Mouse (Mus musculus) lung, embryonic 14.5 days (tissue): ENCODE results near the gene Sulf2. TPM values are rescaled to one million over a fixed set of nuclear protein-coding genes. Genes with fewer than 3 reads are reported as not detected.

Experiments
- ATAC-seq: fragments of 200-750 bp; cut with Nextera tagmentation; 2 replicates; pipeline ENCODE4 v1.8.0; 2017; ENCODE audit warnings: mild to moderate bottlenecking, moderate TSS enrichment, moderate library complexity; ENCODE audit not compliant: insufficient read depth
- DNase-seq: peaks from one replicate; pipeline ENCODE4 v3.0.0-alpha.2; 2015
- H3K27ac ChIP-seq: fragments of 300-500 bp; sonication (generic); 2 replicates; pipeline ENCODE4 v1.5.1; 2014; ENCODE audit warnings: low read depth, mild to moderate bottlenecking, moderate library complexity
- H3K27me3 ChIP-seq: fragments of 300-500 bp; sonication (generic); 2 replicates; pipeline ENCODE4 v1.6.1; 2014; ENCODE audit warnings: low read length, control low read depth; ENCODE audit not compliant: insufficient read depth
- H3K36me3 ChIP-seq: fragments of 300-500 bp; sonication (generic); 2 replicates; pipeline ENCODE4 v1.6.1; 2014; ENCODE audit warnings: control low read depth; ENCODE audit not compliant: insufficient read depth
- H3K4me1 ChIP-seq: fragments of 300-500 bp; sonication (generic); 2 replicates; pipeline ENCODE4 v1.6.1; 2014; ENCODE audit warnings: antibody characterized with exemption, control low read depth; ENCODE audit not compliant: insufficient read depth
- H3K4me2 ChIP-seq: fragments of 300-500 bp; sonication (generic); 2 replicates; pipeline ENCODE4 v1.6.1; 2014; ENCODE audit warnings: mild to moderate bottlenecking
- H3K4me3 ChIP-seq: fragments of 300-500 bp; sonication (generic); 2 replicates; pipeline ENCODE4 v1.5.1; 2014; ENCODE audit warnings: low read depth, low read length
- H3K9ac ChIP-seq: fragments of 300-500 bp; sonication (generic); 2 replicates; pipeline ENCODE4 v1.6.1; 2014
- H3K9me3 ChIP-seq: fragments of 300-500 bp; sonication (generic); 2 replicates; pipeline ENCODE4 v1.6.1; 2016; ENCODE audit warnings: low read depth, low read length, control low read depth
- CTCF ChIP-seq: IDR thresholded peaks from 2 replicates; pipeline ENCODE4 v1.5.1; 2016; ENCODE audit warnings: antibody characterized with exemption, low read depth
- WGBS: fragments of 180-500 bp; shearing (Covaris S2); extraction: QIAGEN DNeasy Blood & Tissue Kit; methylation state at CpG from one replicate; pipeline ENCODE4 v1.1.7; 2014; 5-methylcytosine and 5-hydroxymethylcytosine counted together
- polyA plus RNA-seq: library from polyadenylated mRNA; unstranded; fragments of >200 nt; fragmentation: Nextera tagmentation; extraction: Ambion mirVana; gene quantifications from 2 replicates; pipeline ENCODE4 v1.2.1, GENCODE M21; 2014

The Sulf2 gene
- polyA plus RNA-seq, 1 experiment from 2014 or later: 57.6 TPM

DNA sequence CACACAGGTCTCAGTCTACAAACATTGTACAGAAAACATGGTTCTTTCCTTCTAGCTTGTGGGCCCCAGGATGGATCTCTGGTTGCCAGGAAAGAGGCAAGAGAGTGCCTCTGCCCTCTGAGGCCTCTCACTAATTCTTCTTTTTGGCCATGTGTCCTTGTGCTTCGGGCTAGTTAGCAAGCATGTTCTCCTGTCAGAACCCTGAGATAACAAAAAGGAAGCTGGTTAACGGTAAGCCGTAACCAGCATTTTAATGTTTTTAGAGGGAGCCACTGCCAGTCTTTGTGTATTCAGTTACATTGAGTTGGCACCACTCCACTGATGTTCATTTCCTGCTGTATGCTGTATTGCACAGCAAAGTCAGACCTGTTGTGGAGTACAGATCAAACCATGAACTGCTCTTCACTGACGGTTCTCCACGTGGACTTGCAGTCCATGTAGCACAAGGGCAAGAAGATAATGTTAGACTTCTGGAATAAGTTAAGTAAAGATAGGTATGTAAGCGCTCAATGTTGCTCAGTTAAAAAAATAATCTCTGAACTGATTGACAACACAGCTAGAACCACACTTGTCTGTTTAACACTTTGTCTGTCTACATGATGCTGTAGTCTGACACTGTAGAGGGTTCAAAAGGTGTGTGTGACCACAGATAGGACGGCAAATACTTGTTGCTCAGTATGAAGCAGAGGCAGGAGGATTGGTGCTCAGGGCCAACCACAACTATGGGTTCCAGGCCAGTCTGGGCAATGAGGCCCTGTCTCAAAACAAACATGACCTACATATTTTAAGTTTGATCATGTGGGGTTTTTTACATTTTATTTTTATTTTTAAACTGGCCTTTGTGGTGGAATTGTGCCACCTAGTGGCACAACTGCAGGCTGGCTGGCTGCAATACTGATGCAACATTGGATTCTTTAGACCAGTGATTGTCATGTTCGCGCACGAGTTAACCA lies 109.6 kb downstream of the Sulf2 start:
- WGBS: 53% methylated on average over 10 of the region's 10 CpGs
- Histone ChIP-seq H3K9ac (no peak overlapping the region), H3K27me3 (no peaks in the 10 kb centered on the region), H3K9me3 (no peaks in the 10 kb centered on the region), H3K27ac (peak overlapping the region; percentile 59; the same call in 1 of the 2 replicates), H3K4me2 (no peak overlapping the region), H3K4me1 (peaks cover 6% of the 10 kb centered on the region; the same call in 1 of the 2 replicates), H3K36me3 (peaks cover 27% of the 10 kb centered on the region), H3K4me3 (no peak overlapping the region)
- ATAC-seq (peak; percentile 44; the same call in 1 of the 2 replicates), DNase-seq (peak; percentile 78)
- peak; percentile 82 for TF ChIP-seq CTCF

DNA sequence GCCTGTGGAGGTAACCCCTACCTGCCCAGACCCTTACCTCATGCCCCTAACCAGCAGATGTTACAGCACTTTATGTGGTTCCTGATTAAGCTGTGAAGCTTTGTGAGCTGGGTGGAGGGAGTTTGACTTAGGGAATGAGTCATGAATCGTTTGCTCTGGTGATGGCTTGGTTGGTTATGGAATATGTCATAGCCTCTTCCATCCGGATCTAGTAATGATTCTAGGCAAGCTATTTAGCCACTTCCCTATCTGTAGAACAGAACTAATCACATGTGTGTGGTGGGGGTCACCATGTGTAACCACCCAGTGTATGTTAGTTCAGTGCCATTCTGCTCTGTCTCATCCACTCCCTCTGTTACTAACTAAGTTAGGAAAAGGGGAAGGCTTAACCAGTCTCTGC lies 110.5 kb downstream of the Sulf2 start:
- H3K4me1 ChIP-seq: peaks cover 6% of the 10 kb centered on the region; the same call in 1 of the 2 replicates

DNA sequence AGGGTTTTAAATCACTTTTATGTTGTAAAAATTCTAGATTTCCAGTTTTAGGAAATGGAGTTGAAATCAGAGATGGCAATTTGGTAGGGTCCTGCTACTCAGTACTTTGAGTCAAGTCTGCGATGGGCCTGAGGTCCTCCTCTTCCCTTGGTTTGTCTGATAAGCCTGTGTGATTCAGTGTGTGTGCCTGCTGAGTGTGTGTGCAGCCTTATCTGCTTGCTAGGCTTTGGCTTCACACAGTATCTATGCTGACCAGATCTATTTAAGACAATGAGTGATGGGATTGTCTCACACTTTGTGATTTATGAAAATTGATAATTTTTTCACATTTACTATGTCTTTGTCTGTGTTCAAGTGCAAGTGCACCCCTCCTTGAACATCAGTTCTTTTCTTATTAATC lies 112.9 kb downstream of the Sulf2 start:
- DNase-seq (no peak), ATAC-seq (no peak)
- 46% methylated on average over 1 of the region's 1 CpGs for whole genome bisulfite sequencing
- Histone ChIP-seq H3K9ac (no peak overlapping the region), H3K4me2 (no peak overlapping the region), H3K9me3 (no peaks in the 10 kb centered on the region), H3K27ac (no peak overlapping the region), H3K4me1 (peaks cover 6% of the 10 kb centered on the region; the same call in 1 of the 2 replicates), H3K27me3 (no peaks in the 10 kb centered on the region), H3K4me3 (no peak overlapping the region), H3K36me3 (peaks cover 3% of the 10 kb centered on the region; the same call in 1 of the 2 replicates)
- no peak for TF ChIP-seq CTCF

More for the DNA sequence above, 110.5 kb downstream of the Sulf2 start:
- Histone ChIP-seq H3K27me3 (no peaks in the 10 kb centered on the region), H3K27ac (peak overlapping the region; percentile 59; the same call in 1 of the 2 replicates), H3K9me3 (no peaks in the 10 kb centered on the region), H3K9ac (no peak overlapping the region), H3K4me2 (no peak overlapping the region), H3K4me3 (no peak overlapping the region), H3K36me3 (peaks cover 19% of the 10 kb centered on the region)
- DNase-seq (no peak), ATAC-seq (no peak)
- TF ChIP-seq CTCF: no peak
- 46% methylated on average over 2 of the region's 2 CpGs for WGBS

DNA sequence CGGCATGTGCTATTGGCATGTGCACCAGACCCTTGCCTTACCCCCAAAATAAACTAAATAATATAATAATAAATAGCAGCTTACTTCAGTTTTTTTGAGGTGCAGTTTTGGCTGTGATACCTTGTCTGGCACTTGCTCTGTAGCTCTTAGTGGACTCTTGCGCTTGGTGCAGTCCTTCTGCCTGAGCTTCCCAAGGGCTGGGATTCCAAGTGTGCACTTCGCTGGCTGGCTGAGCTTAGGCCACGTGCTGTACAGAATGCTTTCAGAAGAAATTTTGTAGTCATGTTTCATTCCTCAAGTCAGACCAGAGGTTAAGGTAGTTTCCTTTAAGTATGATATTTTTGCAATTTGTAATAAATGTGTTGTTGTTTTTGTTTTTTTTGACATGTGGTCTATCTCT lies 115.8 kb downstream of the Sulf2 start:
- Histone ChIP-seq H3K9me3 (no peaks in the 10 kb centered on the region), H3K4me3 (no peak overlapping the region), H3K4me2 (no peak overlapping the region), H3K9ac (no peak overlapping the region), H3K4me1 (no peaks in the 10 kb centered on the region), H3K36me3 (0 out of 2 replicates have a peak, but pooled peaks cover 9% of the 10 kb centered on the region), H3K27me3 (no peaks in the 10 kb centered on the region), H3K27ac (no peak overlapping the region)
- no peak for TF ChIP-seq CTCF
- DNase-seq: no peak
- 82% methylated on average over 4 of the region's 4 CpGs for WGBS
- ATAC-seq: no peak

DNA sequence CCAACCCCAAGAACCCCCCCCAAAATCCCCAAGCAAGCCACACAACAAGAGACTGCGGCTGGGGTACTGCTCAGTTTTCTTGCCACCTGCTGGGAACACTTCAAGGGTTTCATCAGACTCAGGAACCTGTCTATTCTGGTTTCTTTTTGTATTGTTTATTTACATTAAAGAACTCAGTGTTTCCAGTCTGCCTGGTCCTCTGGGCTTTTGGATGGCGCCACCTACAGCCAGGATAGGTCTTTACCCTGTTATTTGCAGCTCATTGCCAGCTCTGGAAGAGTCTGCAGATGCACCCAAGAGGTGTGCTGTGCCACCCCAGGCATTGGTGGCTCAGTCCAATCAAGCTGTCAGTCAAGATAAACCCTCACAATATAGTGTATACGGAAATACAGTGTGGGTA lies 119.7 kb downstream of the Sulf2 start:
- H3K9ac ChIP-seq: no peak overlapping the region
- ATAC-seq: no peak
- H3K4me3 ChIP-seq: no peak overlapping the region
- H3K27ac ChIP-seq: no peak overlapping the region
- TF ChIP-seq CTCF: peak; percentile 61
- H3K27me3 ChIP-seq: no peaks in the 10 kb centered on the region
- H3K4me2 ChIP-seq: no peak overlapping the region
- 42% methylated on average over 3 of the region's 3 CpGs for WGBS
- peak; percentile 66 for DNase-seq
- 0 out of 2 replicates have a peak, but pooled peaks cover 9% of the 10 kb centered on the region for H3K36me3 ChIP-seq
- no peaks in the 10 kb centered on the region for H3K9me3 ChIP-seq
- H3K4me1 ChIP-seq: peaks cover 9% of the 10 kb centered on the region

DNA sequence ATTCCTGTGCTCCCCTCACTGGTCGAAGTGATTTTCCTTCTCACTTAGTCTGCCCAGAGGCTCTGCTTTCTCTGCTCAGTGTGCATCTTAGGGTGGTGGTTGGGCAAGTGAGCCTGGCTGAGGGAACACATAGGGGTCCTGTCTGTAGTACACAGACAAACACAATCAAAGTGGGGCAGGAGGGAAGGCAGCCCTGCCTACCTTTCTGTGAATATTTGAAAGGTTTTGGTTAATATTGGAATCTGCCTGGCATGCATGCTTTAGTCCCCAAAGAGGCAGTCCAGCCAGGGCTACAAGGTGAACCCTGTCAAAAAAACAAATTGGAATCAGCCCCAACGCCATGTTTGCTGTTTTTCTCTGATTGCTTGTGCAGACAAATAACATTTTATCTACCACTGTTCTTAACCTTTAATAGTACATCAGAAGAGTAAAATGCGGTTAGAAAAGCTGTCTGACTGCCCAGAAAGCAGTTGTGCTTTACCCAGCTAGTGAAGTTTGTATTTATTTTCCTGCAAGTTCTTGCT lies 120.4 kb downstream of the Sulf2 start:
- H3K36me3 ChIP-seq: 0 out of 2 replicates have a peak, but pooled peaks cover 9% of the 10 kb centered on the region
- no peaks in the 10 kb centered on the region for H3K27me3 ChIP-seq
- TF ChIP-seq CTCF: no peak
- ATAC-seq: no peak
- H3K4me2 ChIP-seq: no peak overlapping the region
- H3K4me3 ChIP-seq: no peak overlapping the region
- H3K9ac ChIP-seq: no peak overlapping the region
- 49% methylated on average over 3 of the region's 3 CpGs for WGBS
- H3K4me1 ChIP-seq: peaks cover 14% of the 10 kb centered on the region
- no peak for DNase-seq
- H3K27ac ChIP-seq: no peak overlapping the region
- H3K9me3 ChIP-seq: no peaks in the 10 kb centered on the region

DNA sequence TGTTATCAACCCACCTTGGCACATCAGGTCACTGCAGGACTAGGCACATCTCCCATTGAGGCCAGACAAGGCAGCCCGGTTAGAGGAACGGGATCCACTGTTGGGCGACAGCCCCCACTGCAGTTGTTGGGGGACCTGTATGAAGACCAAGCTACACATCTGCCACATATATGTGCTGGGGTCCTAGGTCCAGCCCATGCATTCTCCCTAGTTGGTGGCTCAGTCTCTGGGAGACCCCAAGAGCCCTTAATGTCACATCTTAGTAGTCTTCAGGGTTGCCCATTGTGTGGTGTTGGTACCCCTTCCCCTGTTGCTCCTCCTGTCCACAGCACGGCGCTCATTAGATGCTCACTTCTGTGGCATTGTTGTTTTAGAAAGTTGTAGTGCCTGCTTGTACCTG lies 122.8 kb downstream of the Sulf2 start:
- Histone ChIP-seq H3K9me3 (no peaks in the 10 kb centered on the region), H3K27me3 (no peaks in the 10 kb centered on the region), H3K4me3 (no peak overlapping the region), H3K36me3 (0 out of 2 replicates have a peak, but pooled peaks cover 9% of the 10 kb centered on the region), H3K9ac (no peak overlapping the region), H3K4me1 (peaks cover 22% of the 10 kb centered on the region), H3K4me2 (no peak overlapping the region), H3K27ac (no peak overlapping the region)
- 85% methylated on average over 5 of the region's 5 CpGs for WGBS
- DNase-seq (no peak), ATAC-seq (no peak)
- no peak for TF ChIP-seq CTCF
